Comparison of ENCODE assay signal across 12 mouse cellular contexts in genomic region chrX:140857445-140857844, GRCm38 (mm10). TPM values are rescaled to one million over a fixed set of nuclear protein-coding genes. Genes with fewer than 3 reads are reported as not detected.
A peak's percentile ranks its signal among the peaks of the same experiment; 100 is the strongest.
DNase-seq lines count a peak whose midpoint lies in the region; ATAC-seq and TF ChIP-seq lines count a peak whose summit lies in the region.
"Had no signal": no experiment of that assay in that cellular context is flagged by ENCODE, and none has a peak within 500 bp of the region (broad histone marks: within the 10 kb centered on the region; RNA-seq: fewer than 3 reads in every experiment).

No protein-coding gene starts in this region.

- no peak overlapping the region for H3K4me3 ChIP-seq in left cerebral cortex, adult 2 months
- H3K4me3 ChIP-seq: hindbrain, embryonic 12.5 days; liver, embryonic 13.5 days; neural tube, embryonic 13.5 days had no signal

- intact Hi-C loops in left cerebral cortex, adult 2 months (cut with DNase I): no loop called here

- peak; percentile 62 for TF ChIP-seq CTCF in left cerebral cortex, adult 2 months (IDR thresholded peaks at IDR 0.05)

- peak; percentile 10 for DNase-seq in CD4-positive, CD25-positive, alpha-beta regulatory T cell, adult 2 months (ENCODE audit: low read depth, low spot score)
- DNase-seq in left cerebral cortex, adult 2 months (ENCODE audit: extremely low spot score in 1 of 2, low spot score in 2 of 2): no peak
- no peak for DNase-seq in left cerebral cortex, adult 8-10 months (ENCODE audit: low spot score in 2 of 2)
- DNase-seq in R1 (ENCODE audit: low read depth, low spot score): peak; percentile 34
- peak; percentile 8 for DNase-seq in hindlimb bud, embryonic 11.5 days (ENCODE audit: extremely low spot score, low read depth, low spot score)
- no peak for DNase-seq in spleen, postnatal 10 days (ENCODE audit: low spot score in 2 of 2)
- DNase-seq in spleen, postnatal 36 days (ENCODE audit: low spot score in 2 of 2): no peak
- DNase-seq: liver, embryonic 13.5 days had no signal

- H3K27ac ChIP-seq in left cerebral cortex, adult 2 months: no peak overlapping the region
- H3K27ac ChIP-seq: hindbrain, embryonic 12.5 days; liver, embryonic 13.5 days; neural tube, embryonic 13.5 days had no signal

- no peak for ATAC-seq in CD4-positive, CD25-positive, alpha-beta regulatory T cell, adult 4 months

RNA-seq across cellular contexts. Expression of gene Tex13b, which starts 44.2 kb away (rescaled TPM):
- under 1 TPM in 1 of 2 experiments, not detected in 1; 0.19 TPM for polyA plus RNA-seq in CD4-positive, CD25-positive, alpha-beta regulatory T cell, adult 4 months (2017; shearing (Covaris generic))
- not detected for total RNA-seq in left cerebral cortex, adult 2 months (2021)
- not detected for total RNA-seq in left cerebral cortex, adult 8-10 months (2022)
- polyA plus RNA-seq: hindbrain, embryonic 12.5 days; liver, embryonic 13.5 days; neural tube, embryonic 13.5 days; stomach, embryonic 16.5 days had no signal

RNA-seq across cellular contexts. Expression of gene Vsig1, which starts 50.0 kb away (rescaled TPM):
- not detected for polyA plus RNA-seq in CD4-positive, CD25-positive, alpha-beta regulatory T cell, adult 4 months (2017; shearing (Covaris generic))
- total RNA-seq in left cerebral cortex, adult 2 months (2021): not detected
- total RNA-seq in left cerebral cortex, adult 8-10 months (2022): not detected
- polyA plus RNA-seq: hindbrain, embryonic 12.5 days; liver, embryonic 13.5 days; neural tube, embryonic 13.5 days had no signal

Comparison
In these comparisons a context has a peak if more than half of its experiments do, and no peak if none do; other contexts are left out.
1. DNase-seq: peak in CD4-positive, CD25-positive, alpha-beta regulatory T cell, adult 2 months (single experiment), R1 (single experiment) and hindlimb bud, embryonic 11.5 days (single experiment); none in left cerebral cortex, adult 2 months (0 of 2), left cerebral cortex, adult 8-10 months (0 of 2), spleen, postnatal 10 days (0 of 2) and spleen, postnatal 36 days (0 of 2).